Mouse (Mus musculus): ENCODE measurements at regions not wholly inside any gene's neighbourhood (a gene's known extent, or its start where the extent isn't known, plus 50 kb on each side); places are given as distances from the start of the nearest gene placed in this dataset.

GRCm38 (mm10) chr6:11727806-11728205 lies 179.5 kb downstream of the Ndufa4 start:
- ATAC-seq (ENCODE audit: low read depth), result 0 out of 2 replicates have a peak, but pooled peaks have one; percentile 3
- Histone ChIP-seq H3K4me3 (ENCODE audit: low read depth, low read length) (no peak overlapping the region), H3K36me3 (ENCODE audit: control insufficient read depth, insufficient read depth) (no peaks in the 10 kb centered on the region), H3K27ac (ENCODE audit: low read length) (peak overlapping the region; percentile 63), H3K27me3 (ENCODE audit: control insufficient read depth, insufficient read depth, low read depth, low read length) (no peaks in the 10 kb centered on the region), H3K9ac (ENCODE audit: low read depth, low read length) (no peak overlapping the region), H3K9me3 (replicated peaks; ENCODE audit: control insufficient read depth, low read length) (no peaks in the 10 kb centered on the region), H3K4me1 (ENCODE audit: control insufficient read depth, low read depth, low read length) (peaks cover 5% of the 10 kb centered on the region), H3K4me2 (ENCODE audit: low read depth, low read length) (no peak overlapping the region)
- 20% methylated on average over 1 of the region's 1 CpGs for WGBS (ENCODE audit: insufficient replicate concordance)

- no peak overlapping the region for H3K9ac ChIP-seq (ENCODE audit: low read depth, low read length)
- peak overlapping the region; percentile 54 for H3K4me2 ChIP-seq (ENCODE audit: low read depth, low read length)
- 22% methylated on average over 5 of the region's 5 CpGs for WGBS (ENCODE audit: insufficient replicate concordance)
- peak; percentile 99 for ATAC-seq (ENCODE audit: low read depth)
- no peaks in the 10 kb centered on the region for H3K36me3 ChIP-seq (ENCODE audit: control insufficient read depth, insufficient read depth)
- H3K9me3 ChIP-seq (replicated peaks; ENCODE audit: control insufficient read depth, low read length), result no peaks in the 10 kb centered on the region
- no peaks in the 10 kb centered on the region for H3K27me3 ChIP-seq (ENCODE audit: control insufficient read depth, insufficient read depth, low read depth, low read length)
- H3K4me3 ChIP-seq (ENCODE audit: low read depth, low read length), result peak overlapping the region; percentile 20; the same call in 1 of the 2 replicates
- H3K27ac ChIP-seq (ENCODE audit: low read length), result peak overlapping the region; percentile 86
- peaks cover 5% of the 10 kb centered on the region for H3K4me1 ChIP-seq (ENCODE audit: control insufficient read depth, low read depth, low read length)
These were observed 179.9 kb downstream of the Ndufa4 start for GRCm38 (mm10) chr6:11727370-11727769.

GRCm38 (mm10) chr6:11723519-11723918 lies 183.8 kb downstream of the Ndufa4 start:
- no peak overlapping the region for H3K4me3 ChIP-seq (ENCODE audit: low read depth, low read length)
- 66% methylated on average over 2 of the region's 2 CpGs for WGBS (ENCODE audit: insufficient replicate concordance)
- no peak for ATAC-seq (ENCODE audit: low read depth)
- no peaks in the 10 kb centered on the region for H3K9me3 ChIP-seq (replicated peaks; ENCODE audit: control insufficient read depth, low read length)
- H3K4me2 ChIP-seq (ENCODE audit: low read depth, low read length), result no peak overlapping the region
- no peaks in the 10 kb centered on the region for H3K36me3 ChIP-seq (ENCODE audit: control insufficient read depth, insufficient read depth)
- H3K4me1 ChIP-seq (ENCODE audit: control insufficient read depth, low read depth, low read length), result peaks cover 5% of the 10 kb centered on the region
- H3K9ac ChIP-seq (ENCODE audit: low read depth, low read length), result no peak overlapping the region
- H3K27ac ChIP-seq (ENCODE audit: low read length), result no peak overlapping the region
- no peaks in the 10 kb centered on the region for H3K27me3 ChIP-seq (ENCODE audit: control insufficient read depth, insufficient read depth, low read depth, low read length)

GRCm38 (mm10) chr6:11720274-11720673 lies 187.0 kb downstream of the Ndufa4 start:
- Histone ChIP-seq H3K36me3 (ENCODE audit: control insufficient read depth, insufficient read depth) (no peaks in the 10 kb centered on the region), H3K27ac (ENCODE audit: low read length) (no peak overlapping the region), H3K27me3 (ENCODE audit: control insufficient read depth, insufficient read depth, low read depth, low read length) (no peaks in the 10 kb centered on the region), H3K9ac (ENCODE audit: low read depth, low read length) (no peak overlapping the region), H3K4me3 (ENCODE audit: low read depth, low read length) (no peak overlapping the region), H3K9me3 (replicated peaks; ENCODE audit: control insufficient read depth, low read length) (no peaks in the 10 kb centered on the region), H3K4me1 (ENCODE audit: control insufficient read depth, low read depth, low read length) (no peaks in the 10 kb centered on the region), H3K4me2 (ENCODE audit: low read depth, low read length) (peak overlapping the region; percentile 16; the same call in 1 of the 2 replicates)
- WGBS (ENCODE audit: insufficient replicate concordance), result 45% methylated on average over 4 of the region's 4 CpGs
- peak; percentile 45; the same call in 1 of the 2 replicates for ATAC-seq (ENCODE audit: low read depth)

GRCm38 (mm10) chr6:11710581-11710980 lies 196.7 kb downstream of the Ndufa4 start:
- WGBS (ENCODE audit: insufficient replicate concordance), result 76% methylated on average over 2 of the region's 2 CpGs
- H3K4me1 ChIP-seq (ENCODE audit: control insufficient read depth, low read depth, low read length), result no peaks in the 10 kb centered on the region
- no peak overlapping the region for H3K9ac ChIP-seq (ENCODE audit: low read depth, low read length)
- H3K27me3 ChIP-seq (ENCODE audit: control insufficient read depth, insufficient read depth, low read depth, low read length), result no peaks in the 10 kb centered on the region
- H3K36me3 ChIP-seq (ENCODE audit: control insufficient read depth, insufficient read depth), result no peaks in the 10 kb centered on the region
- H3K4me2 ChIP-seq (ENCODE audit: low read depth, low read length), result no peak overlapping the region
- ATAC-seq (ENCODE audit: low read depth), result no peak
- H3K4me3 ChIP-seq (ENCODE audit: low read depth, low read length), result no peak overlapping the region
- H3K9me3 ChIP-seq (replicated peaks; ENCODE audit: control insufficient read depth, low read length), result no peaks in the 10 kb centered on the region
- H3K27ac ChIP-seq (ENCODE audit: low read length), result no peak overlapping the region

- Histone ChIP-seq H3K4me2 (ENCODE audit: low read depth, low read length) (no peak overlapping the region), H3K9me3 (replicated peaks; ENCODE audit: control insufficient read depth, low read length) (no peaks in the 10 kb centered on the region), H3K4me3 (ENCODE audit: low read depth, low read length) (no peak overlapping the region), H3K36me3 (ENCODE audit: control insufficient read depth, insufficient read depth) (no peaks in the 10 kb centered on the region), H3K27ac (ENCODE audit: low read length) (no peak overlapping the region), H3K9ac (ENCODE audit: low read depth, low read length) (no peak overlapping the region), H3K27me3 (ENCODE audit: control insufficient read depth, insufficient read depth, low read depth, low read length) (no peaks in the 10 kb centered on the region), H3K4me1 (ENCODE audit: control insufficient read depth, low read depth, low read length) (no peaks in the 10 kb centered on the region)
- peak; percentile 86 for ATAC-seq (ENCODE audit: low read depth)
These were observed 197.8 kb downstream of the Ndufa4 start for GRCm38 (mm10) chr6:11709465-11709864.

Measured in liver, embryonic 16.5 days (tissue).